Mouse (Mus musculus) spleen, adult 2 months (tissue): Measurements from ENCODE around the gene Usp36. TPM values are rescaled to one million over a fixed set of nuclear protein-coding genes. Genes with fewer than 3 reads are reported as not detected.

ENCODE experiments used
- DNase-seq, 2 experiments: peaks; one replicate each; pipeline versions ENCODE4 v3.0.0 to v3.0.0-alpha.2; 2012 to 2021; ENCODE audit warnings: low spot score in 2 of 2, low read depth in 1 of 2
- H3K27ac ChIP-seq: fragments of 200-500 bp; 2 replicates; pipeline ENCODE4 v1.5.1; 2012; ENCODE audit warnings: low read length, inconsistent platforms; ENCODE audit not compliant: insufficient read depth
- H3K27me3 ChIP-seq: fragments of 200-500 bp; 2 replicates; pipeline ENCODE4 v1.6.1; 2012; ENCODE audit warnings: mild to moderate bottlenecking, moderate library complexity, low read length, inconsistent platforms; ENCODE audit not compliant: control insufficient read depth, insufficient read depth
- H3K36me3 ChIP-seq: fragments of 200-500 bp; 2 replicates; pipeline ENCODE4 v1.6.1; 2012; ENCODE audit warnings: mild to moderate bottlenecking, low read length, inconsistent platforms; ENCODE audit not compliant: control insufficient read depth, insufficient read depth
- H3K4me1 ChIP-seq: fragments of 200-500 bp; 2 replicates; pipeline ENCODE4 v1.6.1; 2011; ENCODE audit warnings: inconsistent platforms; ENCODE audit not compliant: control insufficient read depth, insufficient read depth, insufficient read length
- H3K4me3 ChIP-seq: fragments of 200-500 bp; 2 replicates; pipeline ENCODE4 v1.5.1; 2011; ENCODE audit warnings: mild to moderate bottlenecking, inconsistent platforms; ENCODE audit not compliant: insufficient read depth, insufficient read length; ENCODE audit errors: extremely low read depth
- CTCF ChIP-seq: fragments of 200-500 bp; IDR thresholded peaks from 2 replicates; pipeline ENCODE4 v1.5.1; 2011; ENCODE audit warnings: mild to moderate bottlenecking, inconsistent platforms; ENCODE audit not compliant: insufficient read depth, insufficient read length, insufficient replicate concordance; ENCODE audit errors: extremely low read depth
- POLR2A ChIP-seq: fragments of 200-500 bp; IDR thresholded peaks from 2 replicates; pipeline ENCODE4 v1.6.1; 2011; ENCODE audit warnings: low read depth, low read length, inconsistent platforms
- WGBS: fragments of 180-500 bp; shearing (Covaris S2); methylation state at CpG from one replicate; pipeline ENCODE4 v1.1.7; 2018; 5-methylcytosine and 5-hydroxymethylcytosine counted together
- polyA plus RNA-seq: library from polyadenylated mRNA; depleted of rRNA; stranded (reverse); fragments of >200 nt; gene quantifications from 2 replicates; pipeline ENCODE4 v1.2.3, GENCODE M21; 2012

Gene Usp36
- polyA plus RNA-seq, 1 experiment = 25.3 TPM

GRCm38 (mm10) chr11:118328511-118328910 is 38.5 kb upstream of the Usp36 start:
- Histone ChIP-seq H3K4me1 (no peaks in the 10 kb centered on the region; the same call in 1 of the 2 replicates), H3K4me3 (no peak overlapping the region), H3K27ac (no peak overlapping the region), H3K36me3 (no peaks in the 10 kb centered on the region), H3K27me3 (no peaks in the 10 kb centered on the region)
- WGBS = 91% methylated on average over 6 of the region's 6 CpGs
- DNase-seq = no peak
- TF ChIP-seq CTCF = no peak
- TF ChIP-seq POLR2A = no peak

- H3K36me3 ChIP-seq = no peaks in the 10 kb centered on the region
- no peak for DNase-seq
- no peak overlapping the region for H3K4me3 ChIP-seq
- 90% methylated on average over 24 of the region's 24 CpGs for WGBS
- no peaks in the 10 kb centered on the region; the same call in 1 of the 2 replicates for H3K4me1 ChIP-seq
- H3K27ac ChIP-seq = peak overlapping the region; percentile 45
- no peaks in the 10 kb centered on the region for H3K27me3 ChIP-seq
- TF ChIP-seq POLR2A (no peak), CTCF (no peak)
Measured at GRCm38 (mm10) chr11:118326991-118327971, 37.2 kb upstream of the Usp36 start.

GRCm38 (mm10) chr11:118326491-118326890 is 36.4 kb upstream of the Usp36 start:
- H3K27ac ChIP-seq = no peak overlapping the region
- no peak for TF ChIP-seq POLR2A
- no peak for TF ChIP-seq CTCF
- H3K4me3 ChIP-seq = no peak overlapping the region
- H3K27me3 ChIP-seq = no peaks in the 10 kb centered on the region
- no peaks in the 10 kb centered on the region for H3K36me3 ChIP-seq
- DNase-seq = no peak
- no peaks in the 10 kb centered on the region; the same call in 1 of the 2 replicates for H3K4me1 ChIP-seq
- 84% methylated on average over 4 of the region's 4 CpGs for WGBS

GRCm38 (mm10) chr11:118324541-118324940 is 34.5 kb upstream of the Usp36 start:
- no peaks in the 10 kb centered on the region for H3K36me3 ChIP-seq
- no peak for DNase-seq
- H3K27ac ChIP-seq = no peak overlapping the region
- no peaks in the 10 kb centered on the region; the same call in 1 of the 2 replicates for H3K4me1 ChIP-seq
- TF ChIP-seq CTCF (no peak), POLR2A (no peak)
- H3K27me3 ChIP-seq = no peaks in the 10 kb centered on the region
- H3K4me3 ChIP-seq = no peak overlapping the region
- WGBS = 76% methylated on average over 5 of the region's 5 CpGs

GRCm38 (mm10) chr11:118323974-118324373 is 33.9 kb upstream of the Usp36 start:
- Histone ChIP-seq H3K27ac (no peak overlapping the region), H3K27me3 (no peaks in the 10 kb centered on the region), H3K36me3 (no peaks in the 10 kb centered on the region), H3K4me3 (no peak overlapping the region), H3K4me1 (no peaks in the 10 kb centered on the region; the same call in 1 of the 2 replicates)
- TF ChIP-seq CTCF = no peak
- TF ChIP-seq POLR2A = no peak
- no peak for DNase-seq
- 77% methylated on average over 5 of the region's 5 CpGs for WGBS

GRCm38 (mm10) chr11:118322647-118323046 is 32.6 kb upstream of the Usp36 start:
- no peak for TF ChIP-seq CTCF
- no peak for TF ChIP-seq POLR2A
- H3K27ac ChIP-seq = no peak overlapping the region
- no peaks in the 10 kb centered on the region for H3K36me3 ChIP-seq
- 65% methylated on average over 3 of the region's 3 CpGs for WGBS
- no peak for DNase-seq
- H3K4me1 ChIP-seq = no peaks in the 10 kb centered on the region
- H3K4me3 ChIP-seq = no peak overlapping the region
- H3K27me3 ChIP-seq = no peaks in the 10 kb centered on the region

GRCm38 (mm10) chr11:118321971-118322370 is 31.9 kb upstream of the Usp36 start:
- Histone ChIP-seq H3K4me1 (no peaks in the 10 kb centered on the region), H3K36me3 (no peaks in the 10 kb centered on the region), H3K27me3 (no peaks in the 10 kb centered on the region), H3K4me3 (no peak overlapping the region), H3K27ac (no peak overlapping the region)
- TF ChIP-seq CTCF (no peak), POLR2A (no peak)
- no peak for DNase-seq
- 64% methylated on average over 4 of the region's 4 CpGs for WGBS
